Mouse (Mus musculus): ENCODE measurements at regions not wholly inside any gene's neighbourhood (a gene's known extent, or its start where the extent isn't known, plus 50 kb on each side); places are given as distances from the start of the nearest gene placed in this dataset.

DNA sequence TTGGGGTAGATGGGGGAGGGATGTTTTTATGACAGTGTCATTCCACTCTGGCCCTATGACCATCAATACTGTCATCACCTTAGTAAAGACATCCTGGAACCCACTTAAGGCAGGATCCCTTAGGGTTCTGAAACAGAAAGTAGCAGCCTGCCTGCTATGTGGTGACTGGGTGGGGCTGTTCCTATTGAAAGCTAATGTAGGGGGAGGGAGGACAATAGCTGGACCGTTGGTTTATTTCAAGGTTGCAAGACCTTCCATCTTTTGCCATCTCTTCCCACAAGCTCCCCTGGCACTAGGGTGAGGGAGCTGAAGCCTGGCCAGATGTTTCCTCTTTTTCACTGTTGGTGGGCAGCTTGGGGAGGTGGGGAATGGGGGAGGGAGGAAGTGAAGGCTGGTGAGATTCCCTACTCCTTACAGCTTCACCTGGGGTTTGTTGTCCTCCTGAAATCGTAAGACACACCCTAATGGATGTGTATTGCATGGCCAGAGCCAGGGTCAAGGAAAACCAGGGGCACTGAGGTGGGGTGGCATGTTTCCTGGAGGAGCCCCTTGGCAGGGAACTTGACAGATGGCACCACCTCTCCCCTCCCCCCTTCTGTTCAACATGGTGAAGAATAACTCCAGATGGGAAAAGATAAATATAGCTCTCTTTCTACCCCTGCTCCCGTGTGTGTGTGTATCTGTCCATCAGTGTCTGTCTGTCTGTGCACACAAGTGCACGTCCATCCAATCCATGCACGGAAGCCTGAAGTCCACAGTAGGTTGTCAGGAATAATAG lies 112.1 kb upstream of the Ccnd2 start:
- no peaks in the 10 kb centered on the region for H3K36me3 ChIP-seq
- H3K27ac ChIP-seq (ENCODE audit: poor library complexity, severe bottlenecking), result no peak overlapping the region
- H3K4me3 ChIP-seq, result no peak overlapping the region
- no peak overlapping the region for H3K4me2 ChIP-seq
- H3K9me3 ChIP-seq (replicated peaks), result no peaks in the 10 kb centered on the region
- H3K27me3 ChIP-seq (replicated peaks), result peaks cover 13% of the 10 kb centered on the region; the same call in 1 of the 2 replicates
- 62% methylated on average over 5 of the region's 5 CpGs for WGBS
- ATAC-seq (ENCODE audit: insufficient number of reproducible peaks, low FRiP score), result no peak
- peaks cover 8% of the 10 kb centered on the region for H3K4me1 ChIP-seq (replicated peaks)
- no peak overlapping the region for H3K9ac ChIP-seq

DNA sequence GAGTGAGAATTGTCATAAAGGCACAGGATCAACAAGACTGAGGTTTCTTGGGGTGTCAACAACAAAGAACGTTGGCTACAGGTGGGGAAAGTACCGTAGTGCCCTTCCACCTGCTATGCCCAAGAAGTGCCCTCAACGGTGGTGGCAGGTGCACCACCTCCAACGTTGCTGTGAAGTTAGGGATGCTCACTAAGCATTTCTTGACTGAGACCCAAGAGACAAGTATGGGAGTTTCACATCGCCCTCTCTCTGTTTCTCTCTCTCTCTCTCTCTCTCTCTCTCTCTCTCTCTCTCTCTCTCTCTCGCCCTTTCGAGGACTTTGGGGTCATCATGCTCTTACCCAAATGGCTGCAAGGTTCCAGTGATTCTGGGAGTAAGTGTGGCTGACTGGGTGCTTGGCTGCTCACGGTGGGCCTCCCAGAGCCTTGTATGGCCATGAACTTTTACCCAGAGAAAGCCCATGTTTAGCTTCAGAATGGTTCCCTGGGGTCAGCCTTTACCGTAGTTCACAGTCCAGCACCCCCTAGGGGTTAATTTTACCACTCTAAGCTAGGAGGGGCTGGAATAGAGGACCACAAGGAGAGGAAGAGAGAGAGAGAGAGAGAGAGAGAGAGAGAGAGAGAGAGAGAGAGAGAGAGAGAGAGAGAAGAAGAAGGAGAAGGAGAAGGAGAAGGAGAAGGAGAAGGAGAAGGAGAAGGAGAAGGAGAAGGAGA lies 113.2 kb upstream of the Ccnd2 start:
- ATAC-seq (ENCODE audit: insufficient number of reproducible peaks, low FRiP score), result no peak
- peaks cover 8% of the 10 kb centered on the region for H3K4me1 ChIP-seq (replicated peaks)
- H3K4me3 ChIP-seq, result no peak overlapping the region
- peaks cover 20% of the 10 kb centered on the region; the same call in 1 of the 2 replicates for H3K27me3 ChIP-seq (replicated peaks)
- no peak overlapping the region for H3K27ac ChIP-seq (ENCODE audit: poor library complexity, severe bottlenecking)
- 72% methylated on average over 9 of the region's 9 CpGs for WGBS
- 0 out of 2 replicates have a peak overlapping the region, but pooled peaks have one; percentile 80 for H3K4me2 ChIP-seq
- no peak overlapping the region for H3K9ac ChIP-seq
- no peaks in the 10 kb centered on the region for H3K9me3 ChIP-seq (replicated peaks)
- no peaks in the 10 kb centered on the region for H3K36me3 ChIP-seq

DNA sequence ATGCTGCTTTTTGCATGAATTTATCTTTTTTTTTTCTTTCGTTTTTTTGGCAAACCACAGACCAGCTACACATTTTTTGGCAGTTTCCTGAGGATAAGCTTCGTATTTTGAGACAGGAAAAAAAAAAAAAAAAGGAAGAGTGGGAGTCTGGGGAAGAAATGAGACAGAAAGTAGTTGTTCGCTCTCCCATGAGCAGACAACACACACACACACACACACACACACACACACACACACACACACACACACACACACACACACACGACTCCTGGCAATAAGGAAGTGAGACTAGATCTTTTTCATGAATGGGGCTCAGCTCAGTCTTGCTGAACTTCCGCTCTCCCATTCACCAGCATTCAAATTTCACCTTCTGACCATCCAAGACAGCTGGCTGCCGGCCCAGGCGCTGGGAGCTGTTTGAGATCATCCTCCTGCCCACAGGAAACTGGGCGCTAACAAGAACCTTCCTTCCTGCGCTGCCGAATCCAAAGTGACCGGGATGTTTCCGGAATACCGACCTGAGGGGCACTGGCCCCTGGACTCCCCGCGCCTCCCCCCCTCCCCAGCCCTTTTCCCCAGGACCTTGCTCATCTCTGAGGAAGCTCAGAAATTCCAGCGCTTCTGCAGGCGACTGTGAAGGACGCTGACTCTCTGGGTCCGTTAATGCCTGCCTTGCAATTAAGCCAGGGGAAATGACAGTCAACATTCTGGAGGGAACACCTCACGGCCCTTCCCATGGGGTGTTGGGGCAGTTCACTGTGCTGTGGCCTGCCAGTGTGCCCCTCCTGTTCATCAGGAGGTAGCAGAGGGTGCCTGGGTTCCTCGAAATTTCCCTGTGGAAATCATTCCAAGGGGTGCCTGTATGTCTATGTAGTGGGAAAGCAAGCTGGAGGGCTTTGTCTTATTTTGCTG lies 114.2 kb upstream of the Ccnd2 start:
- WGBS, result 10% methylated on average over 21 of the region's 21 CpGs
- Histone ChIP-seq H3K4me3 (peak overlapping the region; percentile 46), H3K9me3 (replicated peaks) (no peaks in the 10 kb centered on the region), H3K36me3 (no peaks in the 10 kb centered on the region), H3K4me1 (replicated peaks) (peaks cover 8% of the 10 kb centered on the region), H3K9ac (peak overlapping the region; percentile 60), H3K27me3 (replicated peaks) (peaks cover 23% of the 10 kb centered on the region; the same call in 1 of the 2 replicates), H3K4me2 (peak overlapping the region; percentile 80), H3K27ac (ENCODE audit: poor library complexity, severe bottlenecking) (peak overlapping the region; percentile 60)
- ATAC-seq (ENCODE audit: insufficient number of reproducible peaks, low FRiP score), result peak; percentile 74

DNA sequence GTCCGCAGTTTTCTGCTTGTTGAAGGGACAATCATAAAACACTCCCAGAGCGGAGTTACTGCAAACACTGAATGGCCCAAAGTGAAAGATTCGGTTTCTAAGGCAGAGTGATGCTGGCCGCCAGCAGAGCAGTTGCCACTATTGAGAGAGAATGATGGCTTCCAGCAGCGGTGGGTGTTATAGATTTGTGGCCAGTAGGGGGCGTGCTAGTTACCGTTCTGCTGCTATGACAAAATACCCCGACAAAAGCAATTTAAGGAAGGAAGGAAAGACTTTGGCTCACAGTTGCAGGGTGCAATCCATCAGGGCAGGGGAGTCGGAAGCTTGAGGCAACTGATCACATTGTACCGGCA lies 114.8 kb upstream of the Ccnd2 start:
- Histone ChIP-seq H3K9ac (peak overlapping the region; percentile 60; the same call in 1 of the 2 replicates), H3K27ac (ENCODE audit: poor library complexity, severe bottlenecking) (peak overlapping the region; percentile 60; the same call in 1 of the 2 replicates), H3K4me3 (peak overlapping the region; percentile 46), H3K9me3 (replicated peaks) (peaks cover 4% of the 10 kb centered on the region), H3K36me3 (no peaks in the 10 kb centered on the region), H3K4me2 (peak overlapping the region; percentile 80), H3K4me1 (replicated peaks) (peaks cover 8% of the 10 kb centered on the region), H3K27me3 (replicated peaks) (peaks cover 23% of the 10 kb centered on the region; the same call in 1 of the 2 replicates)
- ATAC-seq (ENCODE audit: insufficient number of reproducible peaks, low FRiP score), result no peak
- WGBS, result 32% methylated on average over 10 of the region's 10 CpGs

DNA sequence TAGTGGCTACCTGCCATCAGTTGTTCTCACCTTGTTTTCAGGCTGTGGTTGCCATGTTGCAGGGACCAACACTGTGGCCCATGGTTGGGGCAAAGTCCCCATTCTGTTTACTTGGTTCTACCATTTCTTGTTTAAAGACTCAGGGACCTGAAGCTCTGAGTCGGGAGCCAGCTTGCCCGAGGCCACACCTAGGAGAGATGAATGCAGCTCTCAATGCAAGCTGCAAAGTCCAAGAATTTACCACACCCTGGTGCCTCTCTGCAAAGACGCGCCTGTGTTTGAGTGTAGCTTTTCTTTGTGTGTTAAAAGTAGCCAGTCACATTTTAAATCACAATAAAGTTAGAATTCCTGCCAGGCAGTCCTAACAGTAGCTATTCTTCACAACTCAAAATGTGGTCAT lies 117.0 kb upstream of the Ccnd2 start:
- Histone ChIP-seq H3K4me2 (no peak overlapping the region), H3K4me1 (replicated peaks) (peaks cover 11% of the 10 kb centered on the region), H3K9ac (no peak overlapping the region), H3K27me3 (replicated peaks) (peaks cover 23% of the 10 kb centered on the region; the same call in 1 of the 2 replicates), H3K9me3 (replicated peaks) (peaks cover 5% of the 10 kb centered on the region), H3K4me3 (no peak overlapping the region), H3K36me3 (no peaks in the 10 kb centered on the region), H3K27ac (ENCODE audit: poor library complexity, severe bottlenecking) (no peak overlapping the region)
- WGBS, result 75% methylated on average over 4 of the region's 4 CpGs
- ATAC-seq (ENCODE audit: insufficient number of reproducible peaks, low FRiP score), result no peak

DNA sequence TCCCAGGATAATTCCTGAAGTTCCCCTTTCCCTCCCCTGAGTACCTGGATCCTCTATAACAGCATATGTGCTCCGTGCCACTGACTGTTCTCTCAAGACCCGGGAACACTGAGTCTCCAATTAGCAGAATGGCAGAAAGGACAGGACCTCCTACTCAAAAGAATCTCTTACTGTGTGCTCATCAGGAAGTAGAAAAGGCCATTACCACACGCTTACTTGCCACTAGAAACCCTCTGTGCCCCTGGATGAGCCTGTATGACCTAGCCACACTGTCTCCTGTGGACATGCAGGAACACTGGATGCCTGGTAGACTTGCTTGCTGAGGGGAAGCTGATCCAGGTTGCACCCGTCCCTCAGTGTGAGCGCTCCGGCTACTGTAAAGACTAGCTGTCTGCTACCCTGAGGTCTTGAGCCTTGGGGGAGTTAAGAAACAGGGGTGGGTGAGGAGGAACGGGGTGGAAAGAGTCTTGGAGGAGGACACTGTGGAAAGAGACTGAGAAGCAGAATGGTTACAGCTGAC lies 117.6 kb upstream of the Ccnd2 start:
- H3K9ac ChIP-seq, result no peak overlapping the region
- H3K4me1 ChIP-seq (replicated peaks), result peaks cover 11% of the 10 kb centered on the region
- no peak overlapping the region for H3K4me3 ChIP-seq
- peaks cover 5% of the 10 kb centered on the region for H3K9me3 ChIP-seq (replicated peaks)
- H3K36me3 ChIP-seq, result no peaks in the 10 kb centered on the region
- no peak overlapping the region for H3K4me2 ChIP-seq
- ATAC-seq (ENCODE audit: insufficient number of reproducible peaks, low FRiP score), result no peak
- H3K27ac ChIP-seq (ENCODE audit: poor library complexity, severe bottlenecking), result no peak overlapping the region
- 66% methylated on average over 7 of the region's 7 CpGs for WGBS
- peaks cover 23% of the 10 kb centered on the region; the same call in 1 of the 2 replicates for H3K27me3 ChIP-seq (replicated peaks)

DNA sequence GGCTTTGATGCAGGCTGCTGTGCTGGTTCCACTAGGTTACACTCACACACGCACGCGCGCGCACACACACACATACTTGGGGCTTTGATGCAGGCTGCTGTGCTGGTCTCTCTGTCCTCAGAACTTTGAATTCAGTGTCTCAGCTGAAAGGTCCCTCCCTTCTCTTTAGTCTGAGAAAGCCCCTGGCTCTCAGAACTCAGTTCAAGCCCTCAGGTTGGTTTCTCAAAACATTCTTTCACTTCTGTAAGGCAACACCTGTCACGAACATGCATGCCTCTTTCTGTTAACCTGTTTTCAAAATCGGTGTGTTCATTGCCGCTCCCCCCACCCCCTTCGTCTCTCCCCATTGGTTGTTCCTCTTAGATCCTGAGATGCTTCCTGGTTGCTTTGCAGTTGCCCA lies 118.8 kb upstream of the Ccnd2 start:
- Histone ChIP-seq H3K4me2 (no peak overlapping the region), H3K27ac (ENCODE audit: poor library complexity, severe bottlenecking) (no peak overlapping the region), H3K4me3 (no peak overlapping the region), H3K36me3 (no peaks in the 10 kb centered on the region), H3K27me3 (replicated peaks) (peaks cover 23% of the 10 kb centered on the region; the same call in 1 of the 2 replicates), H3K9ac (no peak overlapping the region), H3K4me1 (replicated peaks) (peaks cover 18% of the 10 kb centered on the region), H3K9me3 (replicated peaks) (peaks cover 5% of the 10 kb centered on the region)
- no peak for ATAC-seq (ENCODE audit: insufficient number of reproducible peaks, low FRiP score)
- WGBS, result 87% methylated on average over 9 of the region's 9 CpGs

DNA sequence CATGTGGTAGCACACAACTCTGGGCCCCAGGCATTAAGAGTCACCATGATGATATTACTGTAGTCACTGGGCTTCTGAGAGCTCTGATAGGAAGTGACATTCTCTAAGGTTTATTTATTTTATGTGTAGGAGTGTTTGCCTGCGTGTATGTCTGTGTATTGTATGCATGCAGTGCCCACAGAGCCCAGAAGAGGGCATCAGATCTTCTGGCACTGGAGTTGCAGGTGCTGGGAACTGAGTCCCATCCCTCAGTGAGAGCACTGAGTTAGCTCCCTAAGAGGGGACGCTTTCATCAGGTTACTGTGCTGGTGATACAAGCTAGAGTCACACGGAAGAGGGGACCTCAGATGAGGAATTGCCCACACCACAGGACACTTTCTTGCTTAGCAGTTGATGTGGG lies 119.4 kb upstream of the Ccnd2 start:
- 89% methylated on average over 3 of the region's 3 CpGs for whole genome bisulfite sequencing
- ATAC-seq (ENCODE audit: insufficient number of reproducible peaks, low FRiP score), result no peak
- no peak overlapping the region for H3K9ac ChIP-seq

DNA sequence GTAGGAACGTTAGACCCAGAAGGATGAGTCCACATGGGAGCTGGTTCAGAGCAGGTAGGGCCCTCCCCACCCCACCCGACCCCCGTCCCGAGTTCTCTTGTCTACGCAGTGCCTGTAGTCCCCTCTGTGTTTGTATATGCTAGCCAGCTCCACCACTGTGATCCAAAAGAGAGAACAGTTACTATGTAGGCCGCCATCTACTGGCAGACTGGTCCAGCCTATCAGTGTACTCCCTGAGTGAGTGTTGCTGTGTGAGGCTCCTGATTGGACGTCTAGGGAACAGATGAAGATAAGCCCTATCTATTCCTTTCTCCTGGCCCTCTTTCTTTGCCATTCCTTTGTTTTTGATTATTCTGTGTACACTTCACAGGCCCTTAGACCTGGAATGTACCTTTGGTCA lies 120.6 kb upstream of the Ccnd2 start:
- H3K36me3 ChIP-seq, result no peaks in the 10 kb centered on the region
- WGBS, result 62% methylated on average over 7 of the region's 7 CpGs
- no peak overlapping the region for H3K27ac ChIP-seq (ENCODE audit: poor library complexity, severe bottlenecking)
- peaks cover 16% of the 10 kb centered on the region; the same call in 1 of the 2 replicates for H3K27me3 ChIP-seq (replicated peaks)
- peak; percentile 47 for ATAC-seq (ENCODE audit: insufficient number of reproducible peaks, low FRiP score)
- H3K4me1 ChIP-seq (replicated peaks), result peaks cover 11% of the 10 kb centered on the region; the same call in 1 of the 2 replicates
- H3K4me3 ChIP-seq, result no peak overlapping the region
- H3K9me3 ChIP-seq (replicated peaks), result peaks cover 5% of the 10 kb centered on the region
- H3K4me2 ChIP-seq, result no peak overlapping the region
- no peak overlapping the region for H3K9ac ChIP-seq

More for the DNA sequence above, 119.4 kb upstream of the Ccnd2 start:
- H3K9me3 ChIP-seq (replicated peaks), result peaks cover 5% of the 10 kb centered on the region
- peaks cover 16% of the 10 kb centered on the region for H3K4me1 ChIP-seq (replicated peaks)
- H3K4me2 ChIP-seq, result no peak overlapping the region
- no peaks in the 10 kb centered on the region for H3K36me3 ChIP-seq
- H3K4me3 ChIP-seq, result no peak overlapping the region
- no peak overlapping the region for H3K27ac ChIP-seq (ENCODE audit: poor library complexity, severe bottlenecking)
- H3K27me3 ChIP-seq (replicated peaks), result peaks cover 23% of the 10 kb centered on the region; the same call in 1 of the 2 replicates

DNA sequence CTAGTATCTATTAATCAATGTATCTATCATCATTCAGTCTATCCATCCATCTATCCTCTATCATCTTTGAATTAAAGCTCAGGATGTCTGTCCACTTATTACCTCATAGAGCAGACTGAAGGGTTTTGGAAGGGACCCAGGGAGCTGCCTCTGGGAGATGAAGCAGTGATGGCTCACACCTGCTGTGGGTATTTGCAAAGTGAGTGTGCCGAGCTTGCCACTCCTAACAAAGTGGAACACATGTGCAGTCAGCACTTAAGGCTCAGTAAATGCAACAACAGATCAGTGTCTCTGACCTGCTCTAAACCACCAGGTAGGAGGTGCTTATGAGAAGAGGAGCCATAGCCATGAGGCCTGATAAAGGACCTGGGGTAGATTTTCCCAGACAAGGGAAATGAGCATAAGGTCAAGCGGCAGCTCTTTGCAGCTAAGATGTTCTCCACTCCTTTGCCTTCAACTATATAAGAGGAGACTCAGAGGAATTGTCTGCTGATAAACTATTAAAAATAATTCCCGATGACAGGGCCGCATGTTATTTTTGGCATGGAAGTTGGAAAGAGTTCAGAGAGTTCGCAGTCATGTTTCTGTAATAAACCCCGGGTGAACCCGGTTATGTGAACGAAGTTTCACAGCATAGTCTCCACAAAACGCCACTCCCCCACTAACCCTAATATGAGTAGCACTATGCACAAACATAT lies 122.9 kb upstream of the Ccnd2 start:
- H3K4me1 ChIP-seq (replicated peaks), result peaks cover 11% of the 10 kb centered on the region; the same call in 1 of the 2 replicates
- H3K27ac ChIP-seq (ENCODE audit: poor library complexity, severe bottlenecking), result no peak overlapping the region
- H3K4me2 ChIP-seq, result no peak overlapping the region
- no peak overlapping the region for H3K9ac ChIP-seq
- ATAC-seq (ENCODE audit: insufficient number of reproducible peaks, low FRiP score), result no peak
- no peak overlapping the region for H3K4me3 ChIP-seq
- H3K36me3 ChIP-seq, result no peaks in the 10 kb centered on the region
- WGBS, result 67% methylated on average over 9 of the region's 9 CpGs
- peaks cover 14% of the 10 kb centered on the region for H3K9me3 ChIP-seq (replicated peaks)
- peaks cover 5% of the 10 kb centered on the region; the same call in 1 of the 2 replicates for H3K27me3 ChIP-seq (replicated peaks)

Data from heart, embryonic 12.5 days (tissue).